In genomic region chr2:127208452-127208769, GRCm38 (mm10) we compare ENCODE assay signal across 8 mouse cellular contexts. TPM values are rescaled to one million over a fixed set of nuclear protein-coding genes. Genes with fewer than 3 reads are reported as not detected.
DNase-seq lines count a peak whose midpoint lies in the region; ATAC-seq and TF ChIP-seq lines count a peak whose summit lies in the region.

No protein-coding gene starts in this region.

- H3K27ac ChIP-seq in left cerebral cortex, adult 2 months = peak overlapping the region; percentile 85
- H3K27ac ChIP-seq in embryonic facial prominence, embryonic 13.5 days = peak overlapping the region; percentile 78
- H3K27ac ChIP-seq in intestine, embryonic 14.5 days (ENCODE audit: low read depth) = peak overlapping the region; percentile 65

- intact Hi-C loops in left cerebral cortex, adult 2 months (cut with DNase I) = loop anchor here (2.0 to 10.0 kb wide), 3 partner anchors 26 to 114 kb away; partner anchors contain the start of genes Ciao1 and Tmem127

- H3K36me3 ChIP-seq in embryonic facial prominence, embryonic 13.5 days = peaks cover 34% of the 10 kb centered on the region
- H3K36me3 ChIP-seq in intestine, embryonic 14.5 days (ENCODE audit: control insufficient read depth, insufficient read depth, low read length) = peaks cover 39% of the 10 kb centered on the region
- H3K36me3 ChIP-seq in myocyte (ENCODE audit: control insufficient read depth, insufficient read depth) = peaks cover 25% of the 10 kb centered on the region

- H3ac ChIP-seq in myocyte (ENCODE audit: control insufficient read depth, insufficient read length) = peak overlapping the region; percentile 10

- ATAC-seq in embryonic facial prominence, embryonic 13.5 days (ENCODE audit: insufficient number of reproducible peaks, insufficient read depth, low FRiP score, low TSS enrichment, low read depth) = 0 out of 2 replicates have a peak, but pooled peaks have one; percentile 29
- ATAC-seq in intestine, embryonic 14.5 days (replicated peaks; ENCODE audit: low FRiP score, low TSS enrichment, low read depth) = peak; percentile 74; the same call in 1 of the 2 replicates

- TF ChIP-seq POLR2A in myocyte (IDR thresholded peaks at IDR 0.05; ENCODE audit: insufficient read length, low read depth) = no peak

- H3K4me2 ChIP-seq in embryonic facial prominence, embryonic 13.5 days = peak overlapping the region; percentile 88
- H3K4me2 ChIP-seq in intestine, embryonic 14.5 days (ENCODE audit: low read length) = peak overlapping the region; percentile 79
- H3K4me2 ChIP-seq in myocyte (ENCODE audit: low read depth) = peak overlapping the region; percentile 100

- no peaks in the 10 kb centered on the region for H3K27me3 ChIP-seq in embryonic facial prominence, embryonic 13.5 days
- no peaks in the 10 kb centered on the region for H3K27me3 ChIP-seq in intestine, embryonic 14.5 days (replicated peaks; ENCODE audit: control insufficient read depth, insufficient read depth, low read length)
- H3K27me3 ChIP-seq in myocyte (ENCODE audit: control insufficient read depth, insufficient read depth, insufficient read length) = no peaks in the 10 kb centered on the region

- no peaks in the 10 kb centered on the region for H3K9me3 ChIP-seq in embryonic facial prominence, embryonic 13.5 days
- no peaks in the 10 kb centered on the region for H3K9me3 ChIP-seq in intestine, embryonic 14.5 days (ENCODE audit: control insufficient read depth, low read length)

- DNase-seq in left cerebral cortex, adult 2 months (ENCODE audit: extremely low spot score in 1 of 2, low spot score in 2 of 2) = no peak
- DNase-seq in left cerebral cortex, adult 8-10 months (ENCODE audit: low spot score in 2 of 2) = no peak
- DNase-seq in intestine, embryonic 14.5 days (ENCODE audit: low spot score) = no peak
- DNase-seq in thymus, postnatal 25 days = no peak
- no peak for DNase-seq in cerebellum, postnatal 14 days
- no peak for DNase-seq in gastrocnemius, postnatal 4 days (ENCODE audit: low spot score in 2 of 2)

- H3K9ac ChIP-seq in embryonic facial prominence, embryonic 13.5 days = peak overlapping the region; percentile 87
- peak overlapping the region; percentile 72 for H3K9ac ChIP-seq in intestine, embryonic 14.5 days (ENCODE audit: low read length)

- H3K4me3 ChIP-seq in left cerebral cortex, adult 2 months = peak overlapping the region; percentile 65
- peak overlapping the region; percentile 94 for H3K4me3 ChIP-seq in embryonic facial prominence, embryonic 13.5 days
- H3K4me3 ChIP-seq in intestine, embryonic 14.5 days (ENCODE audit: low read depth, low read length) = peak overlapping the region; percentile 86
- peak overlapping the region; percentile 58 for H3K4me3 ChIP-seq in myocyte

- H3K4me1 ChIP-seq in embryonic facial prominence, embryonic 13.5 days = peaks cover 13% of the 10 kb centered on the region
- H3K4me1 ChIP-seq in intestine, embryonic 14.5 days (replicated peaks; ENCODE audit: control insufficient read depth, insufficient read depth, low read length) = peaks cover 7% of the 10 kb centered on the region; the same call in 1 of the 2 replicates

- no peak for TF ChIP-seq CTCF in left cerebral cortex, adult 2 months (IDR thresholded peaks at IDR 0.05)

- WGBS in embryonic facial prominence, embryonic 13.5 days = under 1% methylated on average over 17 of the region's 17 CpGs
- under 1% methylated on average over 17 of the region's 17 CpGs for WGBS in intestine, embryonic 14.5 days

- H3K79me2 ChIP-seq in myocyte (ENCODE audit: control insufficient read depth, insufficient read depth) = peaks cover 12% of the 10 kb centered on the region

TF ChIP-seq in myocyte, 11 proteins besides CTCF, POLR2A, EP300 and RAD21:
- TF ChIP-seq SRF (IDR thresholded peaks at IDR 0.05; ENCODE audit: control insufficient read depth, insufficient read length, low read depth) = no peak
- no peak for TF ChIP-seq POLR2AphosphoS2 (IDR thresholded peaks at IDR 0.05; ENCODE audit: insufficient read length, low read depth)
- no peak for TF ChIP-seq USF1 (IDR thresholded peaks at IDR 0.05; ENCODE audit: low read depth)
- no peak for TF ChIP-seq CEBPB (IDR thresholded peaks at IDR 0.05; ENCODE audit: insufficient read depth, poor library complexity, severe bottlenecking)
- TF ChIP-seq TCF3 (IDR thresholded peaks at IDR 0.05; ENCODE audit: insufficient read length, low read depth) = no peak
- no peak for TF ChIP-seq MYOG (IDR thresholded peaks at IDR 0.05; ENCODE audit: control insufficient read depth in 1 of 3, insufficient read depth in 1 of 3, insufficient read length in 2 of 3, low read depth in 2 of 3)
- no peak for TF ChIP-seq MYOD1 (IDR thresholded peaks at IDR 0.05; ENCODE audit: control insufficient read depth in 1 of 3, insufficient read length in 2 of 3, low read depth in 2 of 3)
- TF ChIP-seq E2F4 (IDR thresholded peaks at IDR 0.05; ENCODE audit: insufficient read depth) = no peak
- TF ChIP-seq MAX (IDR thresholded peaks at IDR 0.05; ENCODE audit: low read depth) = no peak
- no peak for TF ChIP-seq TCF12 (IDR thresholded peaks at IDR 0.05; ENCODE audit: insufficient read depth, poor library complexity, severe bottlenecking)
- TF ChIP-seq REST (IDR thresholded peaks at IDR 0.05; ENCODE audit: insufficient read depth, insufficient read length) = no peak

RNA-seq across cellular contexts. Expression of gene Snrnp200, which starts 0.2 kb away (rescaled TPM):
- 10 to 100 TPM; 87.1 to 94.9 TPM for total RNA-seq in left cerebral cortex, adult 2 months (2021)
- 10 to 100 TPM; 87.6 to 94.2 (median 90.7) TPM for total RNA-seq in left cerebral cortex, adult 8-10 months (2022)
- polyA plus RNA-seq in embryonic facial prominence, embryonic 13.5 days (2015; fragmentation: Nextera tagmentation; extraction: Ambion mirVana) = 64.0 and 66.7 TPM in 2 replicates
- 67.8 and 77.2 TPM in 2 replicates for polyA plus RNA-seq in intestine, embryonic 14.5 days (2014; fragmentation: Nextera tagmentation; extraction: Ambion mirVana)
- polyA plus RNA-seq in myocyte (2012; fragmentation: generic; extraction: Trizol) = 41.2 TPM
- 10 to 100 TPM; 65.2 to 65.8 TPM for total RNA-seq in gastrocnemius, postnatal 4 days (2021)

RNA-seq across cellular contexts. Expression of gene 1810024B03Rik, which starts 0.3 kb away (rescaled TPM):
- under 1 TPM; 0.66 to 0.94 TPM for total RNA-seq in left cerebral cortex, adult 2 months (2021)
- 1 to 10 TPM in 2 of 4 experiments, under 1 TPM in 2; 0.75 to 1.4 (median 1.1) TPM for total RNA-seq in left cerebral cortex, adult 8-10 months (2022)
- polyA plus RNA-seq in embryonic facial prominence, embryonic 13.5 days (2015; fragmentation: Nextera tagmentation; extraction: Ambion mirVana) = 2.3 and 2.9 TPM in 2 replicates
- polyA plus RNA-seq in intestine, embryonic 14.5 days (2014; fragmentation: Nextera tagmentation; extraction: Ambion mirVana) = 2.0 and 2.2 TPM in 2 replicates
- 1.1 TPM for polyA plus RNA-seq in myocyte (2012; fragmentation: generic; extraction: Trizol)
- 1 to 10 TPM in 1 of 2 experiments, under 1 TPM in 1; 0.67 to 1.2 TPM for total RNA-seq in gastrocnemius, postnatal 4 days (2021)

RNA-seq across cellular contexts. Expression of gene Ciao1, which starts 39.2 kb away (rescaled TPM):
- 10 to 100 TPM; 72.6 to 75.7 TPM for total RNA-seq in left cerebral cortex, adult 2 months (2021)
- 10 to 100 TPM; 75.5 to 84.2 (median 81.0) TPM for total RNA-seq in left cerebral cortex, adult 8-10 months (2022)
- 52.5 and 63.1 TPM in 2 replicates for polyA plus RNA-seq in embryonic facial prominence, embryonic 13.5 days (2015; fragmentation: Nextera tagmentation; extraction: Ambion mirVana)
- polyA plus RNA-seq in intestine, embryonic 14.5 days (2014; fragmentation: Nextera tagmentation; extraction: Ambion mirVana) = 62.6 and 64.7 TPM in 2 replicates
- polyA plus RNA-seq in myocyte (2012; fragmentation: generic; extraction: Trizol) = 53.9 TPM
- 10 to 100 TPM; 51.0 to 55.2 TPM for total RNA-seq in gastrocnemius, postnatal 4 days (2021)

RNA-seq across cellular contexts. Expression of gene Tmem127, which starts 39.3 kb away (rescaled TPM):
- 10 to 100 TPM; 75.5 to 76.9 TPM for total RNA-seq in left cerebral cortex, adult 2 months (2021)
- 10 to 100 TPM; 71.7 to 82.1 (median 77.1) TPM for total RNA-seq in left cerebral cortex, adult 8-10 months (2022)
- polyA plus RNA-seq in embryonic facial prominence, embryonic 13.5 days (2015; fragmentation: Nextera tagmentation; extraction: Ambion mirVana) = 26.8 and 29.4 TPM in 2 replicates
- 20.4 and 21.5 TPM in 2 replicates for polyA plus RNA-seq in intestine, embryonic 14.5 days (2014; fragmentation: Nextera tagmentation; extraction: Ambion mirVana)
- polyA plus RNA-seq in myocyte (2012; fragmentation: generic; extraction: Trizol) = 23.0 TPM
- 10 to 100 TPM; 47.9 to 48.5 TPM for total RNA-seq in gastrocnemius, postnatal 4 days (2021)
